Mouse (Mus musculus) fat pad, adult 2 months (tissue): ENCODE measurements around the gene Stra8.

Experiments
- DNase-seq: peaks from one replicate; pipeline ENCODE4 v3.0.0-alpha.2; 2011; ENCODE audit warnings: low read depth, low spot score; ENCODE audit errors: extremely low read depth

Stra8 gene

GRCm38 (mm10) chr6:34902578-34902977 lies 17.4 kb upstream of the Stra8 start:
- no peak for DNase-seq

- no peak for DNase-seq
Measured at GRCm38 (mm10) chr6:34903441-34903840, 16.5 kb upstream of the Stra8 start.

GRCm38 (mm10) chr6:34903851-34904250 lies 16.1 kb upstream of the Stra8 start:
- DNase-seq, result no peak

GRCm38 (mm10) chr6:34904361-34904760 lies 15.6 kb upstream of the Stra8 start:
- no peak for DNase-seq

GRCm38 (mm10) chr6:34906125-34906524 lies 13.8 kb upstream of the Stra8 start:
- DNase-seq, result no peak

- DNase-seq, result no peak
Measured at GRCm38 (mm10) chr6:34906661-34907060, 13.3 kb upstream of the Stra8 start.

- no peak for DNase-seq
Measured at GRCm38 (mm10) chr6:34907121-34907614, 12.8 kb upstream of the Stra8 start.

- no peak for DNase-seq
Measured at GRCm38 (mm10) chr6:34907696-34908260, 12.2 kb upstream of the Stra8 start.

- no peak for DNase-seq
Measured at GRCm38 (mm10) chr6:34909631-34910345, 10.2 kb upstream of the Stra8 start.

GRCm38 (mm10) chr6:34910371-34911219 lies 9.4 kb upstream of the Stra8 start, which contains the start of gene Wdr91:
TSS of gene Wdr91 (minus strand) at chr6:34910876.
- no peak for DNase-seq

GRCm38 (mm10) chr6:34913341-34914040 lies 6.5 kb upstream of the Stra8 start:
- DNase-seq, result no peak

GRCm38 (mm10) chr6:34914462-34914861 lies 5.5 kb upstream of the Stra8 start:
- no peak for DNase-seq

- DNase-seq, result no peak
Measured at GRCm38 (mm10) chr6:34919146-34919545, 817 bp upstream of the Stra8 start.

- DNase-seq, result no peak
Measured at GRCm38 (mm10) chr6:34920631-34921030, 668 bp downstream of the Stra8 start.

- no peak for DNase-seq
Measured at GRCm38 (mm10) chr6:34921941-34922340, 2.0 kb downstream of the Stra8 start.

- no peak for DNase-seq
Measured at GRCm38 (mm10) chr6:34927156-34927555, 7.2 kb downstream of the Stra8 start.

GRCm38 (mm10) chr6:34927594-34927993 lies 7.6 kb downstream of the Stra8 start:
- no peak for DNase-seq

GRCm38 (mm10) chr6:34932633-34933032 lies 12.7 kb downstream of the Stra8 start:
- no peak for DNase-seq

- no peak for DNase-seq
Measured at GRCm38 (mm10) chr6:34936743-34937142, 16.8 kb downstream of the Stra8 start.

- DNase-seq, result no peak
Measured at GRCm38 (mm10) chr6:34938280-34938928, 18.4 kb downstream of the Stra8 start.

- no peak for DNase-seq
Measured at GRCm38 (mm10) chr6:34938929-34939325, 19.0 kb downstream of the Stra8 start.
